Mouse (Mus musculus): Measurements from ENCODE around the gene Fam90a1a. TPM values are rescaled to one million over a fixed set of nuclear protein-coding genes. Genes with fewer than 3 reads are reported as not detected.
"Not testable (repeated sequence)": the region's sequence is repeated elsewhere in the genome, so short reads cannot be mapped to it uniquely, and the experiment has no call there.

Fam90a1a gene
- total RNA-seq (2015) (not detected in 2 replicates), total RNA-seq (2017) (not detected in 2 replicates)

DNA sequence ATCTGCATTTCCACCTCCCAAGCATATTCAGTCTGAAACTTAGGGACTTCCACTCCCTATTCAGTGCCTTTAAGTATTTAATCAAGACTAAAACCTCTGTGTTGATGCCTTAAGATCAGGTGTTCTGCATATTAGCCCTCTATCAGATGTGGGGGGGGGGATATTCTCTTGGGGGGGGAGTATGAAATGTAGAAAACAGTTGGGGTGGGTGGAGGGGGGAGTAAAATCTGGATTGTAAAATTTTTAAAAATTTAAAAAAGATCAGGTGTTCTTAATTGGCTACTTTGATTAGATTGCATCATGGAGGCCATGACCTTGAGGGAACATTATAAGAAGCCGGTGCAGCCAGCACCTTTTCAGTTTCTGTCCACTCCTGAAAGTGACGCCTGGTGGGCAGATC, at the start of gene Fam90a1a:
Gene Fam90a1a, plus strand, starts transcription at position 301 of the 400 bp plus-strand sequence.
- no peak for ATAC-seq (replicated peaks; ENCODE audit: poor library complexity)

DNA sequence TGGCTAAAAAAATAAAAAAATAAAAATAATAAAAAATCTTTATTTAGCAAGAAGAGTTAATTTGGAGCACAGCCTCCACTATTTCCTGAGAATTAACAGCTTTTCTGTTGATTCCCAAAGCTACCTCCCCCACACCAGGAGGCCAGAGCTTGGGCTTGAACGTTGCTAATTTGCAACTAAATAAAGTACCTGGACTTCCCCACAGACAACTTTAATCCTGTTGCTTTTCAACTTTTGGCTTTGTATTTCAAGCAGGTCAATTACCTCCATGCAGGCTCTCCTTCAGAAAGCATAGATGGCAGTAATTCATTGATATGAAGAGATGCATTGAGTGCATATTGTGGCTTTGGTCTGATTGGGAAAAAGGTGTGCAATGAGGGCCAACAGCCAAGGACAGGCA, 46.6 kb upstream of the Fam90a1a start:
- no peak for ATAC-seq (replicated peaks; ENCODE audit: poor library complexity)

DNA sequence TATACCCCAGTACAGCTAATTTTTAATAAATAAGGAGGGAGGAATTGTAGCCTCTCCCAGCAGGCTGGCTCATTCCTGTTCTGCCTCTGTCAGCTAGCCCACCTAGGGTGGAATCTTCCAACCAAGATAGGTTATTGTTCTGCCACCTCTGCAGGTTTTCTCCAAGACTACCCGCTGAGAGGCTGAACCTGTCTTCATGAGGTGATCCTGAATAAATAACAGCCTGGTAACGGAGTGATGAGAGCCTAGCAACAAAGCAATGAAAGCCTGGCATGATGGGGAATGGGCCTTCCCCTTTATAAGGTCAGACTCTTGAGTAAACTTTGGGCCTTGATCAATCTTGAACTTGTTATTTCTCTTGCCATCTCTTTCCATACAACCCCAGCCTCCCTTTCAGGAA, 46.0 kb upstream of the Fam90a1a start:
- ATAC-seq (replicated peaks; ENCODE audit: poor library complexity): no peak

DNA sequence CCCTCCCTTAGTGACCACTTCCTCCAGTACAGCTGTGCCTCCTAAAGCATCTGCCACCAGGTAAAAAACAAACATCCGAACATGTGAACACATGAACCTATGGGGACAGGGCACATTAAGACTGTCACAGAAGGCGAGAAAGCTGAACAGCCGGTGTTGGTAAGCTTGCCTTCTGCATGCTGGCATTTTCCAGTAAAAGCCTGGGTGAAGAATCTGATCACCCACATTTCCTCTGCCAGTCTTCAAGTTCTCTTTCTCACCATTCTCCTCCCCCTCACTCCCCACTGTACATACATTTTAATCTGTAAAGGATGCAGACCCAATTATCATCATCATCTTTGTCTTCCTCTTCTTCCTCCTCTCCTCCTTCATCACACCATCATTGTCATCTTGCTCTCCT, 42.9 kb upstream of the Fam90a1a start:
- ATAC-seq (replicated peaks; ENCODE audit: poor library complexity): no peak

DNA sequence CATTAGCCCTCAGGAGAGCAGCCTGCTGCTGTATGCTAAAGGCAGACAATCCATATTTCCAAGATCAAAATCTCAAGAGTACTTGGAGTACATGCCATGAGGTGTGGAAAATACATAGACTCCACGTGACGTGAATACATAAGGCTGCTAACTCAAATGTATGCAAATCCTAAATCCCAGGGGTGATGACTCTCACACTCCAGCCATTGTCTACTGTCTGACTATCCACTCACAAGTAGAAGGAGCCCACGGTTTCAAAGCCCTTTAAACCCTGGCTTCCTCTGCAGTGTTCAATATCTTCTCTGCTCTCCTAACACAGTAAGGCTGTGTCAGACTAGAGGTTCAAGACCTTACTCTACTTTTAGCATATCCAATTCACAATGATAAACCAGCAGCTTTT, 27.8 kb upstream of the Fam90a1a start:
- not testable (repeated sequence) for ATAC-seq (replicated peaks; ENCODE audit: poor library complexity)

GRCm38 (mm10) chr8:21932610-21933009, 25.9 kb upstream of the Fam90a1a start, which contains the start of gene Defb15:
Gene Defb15, minus strand, starts transcription at chr8:21932710.
- ATAC-seq (replicated peaks; ENCODE audit: poor library complexity): no peak

DNA sequence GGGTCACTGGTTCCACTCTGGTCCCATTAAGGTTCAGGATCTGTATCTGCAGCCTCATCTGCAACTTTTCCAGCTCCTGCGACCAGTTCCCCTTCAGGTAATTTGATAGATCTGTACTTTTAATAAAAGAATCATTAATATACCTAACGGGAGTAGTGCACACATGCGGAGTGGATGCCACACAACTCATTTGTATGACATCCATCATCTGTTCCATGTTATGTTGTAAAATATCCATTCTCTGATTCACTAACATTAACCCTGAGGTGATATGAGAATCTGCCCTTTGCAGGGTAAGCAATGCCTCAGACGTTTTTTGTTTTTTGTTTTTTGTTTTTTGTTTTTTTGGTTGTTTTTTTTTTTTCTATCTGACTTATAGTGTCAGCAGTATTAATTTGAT, 20.5 kb upstream of the Fam90a1a start, which contains the start of gene Defb35:
Gene Defb35, plus strand, starts transcription at position 301 of the 400 bp plus-strand sequence.
- not testable (repeated sequence) for ATAC-seq (replicated peaks; ENCODE audit: poor library complexity)

DNA sequence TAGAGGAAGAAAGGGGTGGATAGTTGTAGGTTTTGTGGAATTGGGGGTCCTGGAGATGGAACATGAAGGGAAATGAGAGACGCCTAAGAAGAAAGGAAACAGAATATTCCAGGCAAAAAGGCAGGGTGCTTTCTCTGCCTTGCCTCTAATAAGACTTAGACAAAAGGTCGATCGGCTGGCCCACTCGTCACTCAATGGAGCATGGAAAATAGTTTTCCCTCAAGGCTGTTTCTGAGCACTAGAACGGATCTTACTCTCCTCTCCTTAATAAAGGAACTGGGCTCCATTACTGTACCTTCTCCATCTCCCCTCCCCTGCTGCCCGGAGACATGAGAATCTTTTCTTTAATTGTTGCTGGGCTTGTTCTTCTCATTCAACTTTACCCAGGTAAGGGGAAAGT, 12.1 kb upstream of the Fam90a1a start, which contains the start of gene Defb13:
Gene Defb13, plus strand, starts transcription at position 301 of the 400 bp plus-strand sequence.
- ATAC-seq (replicated peaks; ENCODE audit: poor library complexity): no peak

GRCm38 (mm10) chr8:21947311-21948017, 11.1 kb upstream of the Fam90a1a start:
- no peak for ATAC-seq (replicated peaks; ENCODE audit: poor library complexity)

GRCm38 (mm10) chr8:21955321-21955720, 3.2 kb upstream of the Fam90a1a start:
- ATAC-seq (replicated peaks; ENCODE audit: poor library complexity): peak; percentile 75

DNA sequence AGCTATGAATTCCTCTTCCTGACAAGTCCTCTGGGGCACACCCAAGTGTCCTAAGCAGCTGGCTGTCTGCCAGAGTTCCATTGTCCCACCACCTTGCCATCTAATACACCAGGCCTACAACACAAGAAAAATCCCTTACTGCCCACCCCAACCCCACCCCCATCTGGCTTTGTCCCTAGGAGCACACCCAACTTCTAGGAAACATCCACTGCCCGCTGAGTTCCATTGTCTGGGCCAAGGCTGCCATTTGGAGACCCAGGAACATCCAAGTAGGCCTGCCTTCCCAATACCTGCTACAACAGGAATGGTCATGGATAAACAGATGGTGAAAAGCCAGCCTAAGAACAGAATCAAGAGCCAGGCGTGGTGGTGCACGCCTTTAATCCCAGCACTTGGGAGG, 2.2 kb upstream of the Fam90a1a start:
- no peak for ATAC-seq (replicated peaks; ENCODE audit: poor library complexity)

GRCm38 (mm10) chr8:21966646-21967045, 8.1 kb downstream of the Fam90a1a start:
- no peak for ATAC-seq (replicated peaks; ENCODE audit: poor library complexity)

GRCm38 (mm10) chr8:21969475-21969874, 11.0 kb downstream of the Fam90a1a start, which contains the start of gene Ccdc70:
Gene Ccdc70, plus strand, starts transcription at chr8:21969775.
- ATAC-seq (replicated peaks; ENCODE audit: poor library complexity): no peak

GRCm38 (mm10) chr8:21978193-21978592, 19.7 kb downstream of the Fam90a1a start:
- ATAC-seq (replicated peaks; ENCODE audit: poor library complexity): no peak

GRCm38 (mm10) chr8:21981664-21982337, 23.3 kb downstream of the Fam90a1a start:
- ATAC-seq (replicated peaks; ENCODE audit: poor library complexity): no peak

- ATAC-seq (replicated peaks; ENCODE audit: poor library complexity): peak; percentile 93
Observed at GRCm38 (mm10) chr8:21992184-21992583, 33.7 kb downstream of the Fam90a1a start.

DNA sequence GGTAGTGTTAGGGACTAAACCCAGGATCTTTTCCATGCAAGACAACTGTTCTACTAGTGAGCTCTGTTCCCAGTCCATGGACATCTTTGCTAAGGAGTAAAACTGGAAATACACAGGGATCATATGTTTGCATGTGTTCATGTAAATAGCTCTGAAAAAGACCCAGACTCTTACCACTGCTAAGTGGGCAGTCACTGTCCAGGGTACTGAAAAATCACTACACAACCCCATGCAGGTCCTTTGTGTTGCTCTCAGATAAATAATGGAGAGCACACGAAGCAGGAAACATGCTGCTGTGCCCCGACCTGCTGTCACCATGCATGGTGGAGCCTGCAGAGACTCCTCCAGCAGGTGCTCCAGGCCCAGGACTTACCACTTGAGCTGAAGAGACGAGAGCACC, 36.7 kb downstream of the Fam90a1a start:
- no peak for ATAC-seq (replicated peaks; ENCODE audit: poor library complexity)

- ATAC-seq (replicated peaks; ENCODE audit: poor library complexity): no peak
Observed at GRCm38 (mm10) chr8:22004750-22005522, 46.4 kb downstream of the Fam90a1a start.

DNA sequence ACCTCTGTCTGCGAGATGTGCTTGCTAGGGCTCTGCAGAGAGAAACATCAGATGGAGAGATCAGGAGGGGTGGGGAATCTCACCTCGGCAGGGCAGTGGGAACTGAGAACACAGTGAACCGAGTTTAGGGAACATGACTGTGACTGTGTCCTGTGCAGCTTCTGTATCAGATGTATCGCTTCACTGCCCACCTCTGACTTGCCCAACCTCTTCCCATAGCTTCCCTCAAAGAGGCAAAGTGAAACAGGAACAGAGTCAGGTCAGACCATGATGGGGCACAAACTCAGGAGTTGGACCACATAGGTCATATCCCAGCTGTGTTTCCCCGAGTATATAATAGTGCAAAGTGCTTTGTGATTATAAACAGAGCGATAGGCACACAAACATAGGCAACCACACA, 47.9 kb downstream of the Fam90a1a start:
- peak; percentile 49 for ATAC-seq (replicated peaks; ENCODE audit: poor library complexity)

- ATAC-seq (replicated peaks; ENCODE audit: poor library complexity): no peak
Observed at GRCm38 (mm10) chr8:22009403-22009802, 50.9 kb downstream of the Fam90a1a start.

- ATAC-seq (replicated peaks; ENCODE audit: poor library complexity): peak; percentile 59
Observed at GRCm38 (mm10) chr8:22013034-22013707, 54.7 kb downstream of the Fam90a1a start.

Data from megakaryocyte progenitor cell, adult 5-6 weeks (primary cell).